Mouse (Mus musculus): Measurements from ENCODE around the gene Trim8. TPM values are rescaled to one million over a fixed set of nuclear protein-coding genes. Genes with fewer than 3 reads are reported as not detected.

Gene Trim8
- total and polyA plus RNA-seq, 3 experiments, result 24.1 to 39.8 (median 39.2) TPM

GRCm38 (mm10) chr19:46455556-46455955 lies 45.9 kb upstream of the Trim8 start:
- no peak for TF ChIP-seq EP300 (IDR thresholded peaks at IDR 0.05; ENCODE audit: insufficient read depth, low read depth, low read length)
- no peak for TF ChIP-seq CTCF (IDR thresholded peaks at IDR 0.05)
- no peak for TF ChIP-seq POLR2A (IDR thresholded peaks at IDR 0.05; ENCODE audit: insufficient read depth, low read depth, low read length)

GRCm38 (mm10) chr19:46456018-46456735 lies 45.3 kb upstream of the Trim8 start:
- H3K79me2 ChIP-seq (replicated peaks; ENCODE audit: control insufficient read depth, insufficient read depth, low read length), result no peaks in the 10 kb centered on the region
- H3K27ac ChIP-seq, result peak overlapping the region; percentile 67
- no peaks in the 10 kb centered on the region for H3K27me3 ChIP-seq (ENCODE audit: control insufficient read depth, insufficient read depth, low read length)
- H3K4me3 ChIP-seq, result no peak overlapping the region
- H3K4me1 ChIP-seq (ENCODE audit: control insufficient read depth, insufficient read depth, low read length), result peaks cover 55% of the 10 kb centered on the region
- no peak overlapping the region for H3K9ac ChIP-seq (ENCODE audit: low read depth, low read length)
- TF ChIP-seq POLR2A (IDR thresholded peaks at IDR 0.05; ENCODE audit: insufficient read depth, low read depth, low read length) (no peak), CTCF (IDR thresholded peaks at IDR 0.05) (no peak), EP300 (IDR thresholded peaks at IDR 0.05; ENCODE audit: insufficient read depth, low read depth, low read length) (no peak)
- intact Hi-C loops (cut with DNase I), result loop anchor here (2.0 kb wide), 1 partner anchor 69 kb away; no protein-coding TSS in a partner anchor
- 58% methylated on average over 5 of the region's 5 CpGs for WGBS
- H3K36me3 ChIP-seq (ENCODE audit: control insufficient read depth, insufficient read depth, low read length), result peaks cover 4% of the 10 kb centered on the region
- DNase-seq, result peak in 1 of 2 experiments; percentile 24

More at GRCm38 (mm10) chr19:46455556-46455955, 45.9 kb upstream of the Trim8 start:
- WGBS, result 80% methylated on average over 8 of the region's 8 CpGs
- Histone ChIP-seq H3K9ac (ENCODE audit: low read depth, low read length) (no peak overlapping the region), H3K27ac (peak overlapping the region; percentile 67), H3K27me3 (ENCODE audit: control insufficient read depth, insufficient read depth, low read length) (no peaks in the 10 kb centered on the region), H3K79me2 (replicated peaks; ENCODE audit: control insufficient read depth, insufficient read depth, low read length) (no peaks in the 10 kb centered on the region), H3K4me1 (ENCODE audit: control insufficient read depth, insufficient read depth, low read length) (peaks cover 55% of the 10 kb centered on the region), H3K36me3 (ENCODE audit: control insufficient read depth, insufficient read depth, low read length) (peaks cover 4% of the 10 kb centered on the region), H3K4me3 (no peak overlapping the region)
- intact Hi-C loops (cut with DNase I), result loop anchor here (2.0 kb wide), 2 partner anchors 23 to 47 kb away; no protein-coding TSS in a partner anchor
- no peak for DNase-seq

DNA sequence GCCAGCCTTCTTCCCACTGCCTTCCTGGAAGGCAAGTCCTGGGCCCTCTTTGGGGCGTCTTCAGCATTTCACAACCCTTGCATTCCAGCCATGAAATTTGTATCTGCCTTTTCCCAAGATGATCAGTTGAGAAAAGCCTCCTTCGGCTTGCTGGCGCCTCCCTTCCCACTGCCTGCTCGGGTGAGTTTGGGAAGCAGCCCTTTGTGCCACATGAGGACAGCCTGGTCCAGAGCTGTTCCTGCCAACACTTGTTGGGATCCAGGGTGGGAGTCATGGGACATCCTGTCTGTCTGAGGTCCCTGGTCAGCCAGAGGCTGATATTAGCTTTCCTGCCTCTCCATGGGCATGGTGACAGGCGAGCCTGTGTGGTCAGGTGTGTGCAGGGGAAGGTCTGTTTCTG lies 43.7 kb upstream of the Trim8 start:
- DNase-seq, result peak; percentile 48 to 56
- WGBS, result 35% methylated on average over 5 of the region's 5 CpGs
- Histone ChIP-seq H3K79me2 (replicated peaks; ENCODE audit: control insufficient read depth, insufficient read depth, low read length) (no peaks in the 10 kb centered on the region), H3K36me3 (ENCODE audit: control insufficient read depth, insufficient read depth, low read length) (peaks cover 4% of the 10 kb centered on the region), H3K9ac (ENCODE audit: low read depth, low read length) (no peak overlapping the region; the same call in 1 of the 2 replicates), H3K27ac (peak overlapping the region; percentile 69), H3K4me3 (no peak overlapping the region), H3K4me1 (ENCODE audit: control insufficient read depth, insufficient read depth, low read length) (peaks cover 54% of the 10 kb centered on the region), H3K27me3 (ENCODE audit: control insufficient read depth, insufficient read depth, low read length) (no peaks in the 10 kb centered on the region)
- TF ChIP-seq EP300 (IDR thresholded peaks at IDR 0.05; ENCODE audit: insufficient read depth, low read depth, low read length) (peak; percentile 76; the same call in 1 of the 2 replicates), POLR2A (IDR thresholded peaks at IDR 0.05; ENCODE audit: insufficient read depth, low read depth, low read length) (no peak), CTCF (IDR thresholded peaks at IDR 0.05) (no peak)
- intact Hi-C loops (cut with DNase I), result loop anchor here (2.0 kb wide), 1 partner anchor 67 kb away; no protein-coding TSS in a partner anchor

GRCm38 (mm10) chr19:46459256-46459655 lies 42.2 kb upstream of the Trim8 start:
- Histone ChIP-seq H3K4me1 (ENCODE audit: control insufficient read depth, insufficient read depth, low read length) (peaks cover 48% of the 10 kb centered on the region), H3K79me2 (replicated peaks; ENCODE audit: control insufficient read depth, insufficient read depth, low read length) (no peaks in the 10 kb centered on the region), H3K27ac (peak overlapping the region; percentile 69), H3K36me3 (ENCODE audit: control insufficient read depth, insufficient read depth, low read length) (peaks cover 4% of the 10 kb centered on the region), H3K4me3 (no peak overlapping the region), H3K27me3 (ENCODE audit: control insufficient read depth, insufficient read depth, low read length) (no peaks in the 10 kb centered on the region), H3K9ac (ENCODE audit: low read depth, low read length) (no peak overlapping the region)
- 33% methylated on average over 10 of the region's 10 CpGs for WGBS
- TF ChIP-seq CTCF (IDR thresholded peaks at IDR 0.05) (no peak), EP300 (IDR thresholded peaks at IDR 0.05; ENCODE audit: insufficient read depth, low read depth, low read length) (no peak), POLR2A (IDR thresholded peaks at IDR 0.05; ENCODE audit: insufficient read depth, low read depth, low read length) (no peak)
- DNase-seq, result no peak
- intact Hi-C loops (cut with DNase I), result no loop called here

DNA sequence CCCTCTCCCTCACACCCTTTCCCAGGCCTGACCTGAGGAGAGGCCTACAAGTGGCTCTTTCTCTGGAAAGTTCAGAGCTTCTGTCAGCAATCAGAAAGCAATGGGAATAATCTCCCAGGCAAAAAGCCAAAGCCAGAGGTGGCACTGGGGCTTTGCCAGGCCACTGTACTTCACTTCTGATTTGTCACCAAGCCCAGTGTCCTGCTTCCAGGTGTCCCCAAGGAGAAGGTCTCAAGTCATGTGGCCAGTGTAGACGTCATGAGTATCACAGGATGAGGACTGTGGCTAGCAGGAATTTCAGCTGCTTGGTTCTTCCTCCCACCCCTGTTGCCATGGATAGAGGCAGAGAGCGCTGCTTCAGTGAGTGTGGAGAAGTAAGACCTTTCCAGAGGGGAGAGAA lies 41.6 kb upstream of the Trim8 start:
- peak; percentile 69 to 81 for DNase-seq
- 36% methylated on average over 2 of the region's 2 CpGs for WGBS
- TF ChIP-seq POLR2A (IDR thresholded peaks at IDR 0.05; ENCODE audit: insufficient read depth, low read depth, low read length) (0 out of 2 replicates have a peak, but pooled peaks have one; percentile 16), EP300 (IDR thresholded peaks at IDR 0.05; ENCODE audit: insufficient read depth, low read depth, low read length) (peak; percentile 95), CTCF (IDR thresholded peaks at IDR 0.05) (no peak)
- Histone ChIP-seq H3K36me3 (ENCODE audit: control insufficient read depth, insufficient read depth, low read length) (peaks cover 4% of the 10 kb centered on the region), H3K4me3 (no peak overlapping the region), H3K79me2 (replicated peaks; ENCODE audit: control insufficient read depth, insufficient read depth, low read length) (no peaks in the 10 kb centered on the region), H3K27me3 (ENCODE audit: control insufficient read depth, insufficient read depth, low read length) (no peaks in the 10 kb centered on the region), H3K27ac (peak overlapping the region; percentile 69), H3K9ac (ENCODE audit: low read depth, low read length) (no peak overlapping the region), H3K4me1 (ENCODE audit: control insufficient read depth, insufficient read depth, low read length) (peaks cover 42% of the 10 kb centered on the region)
- intact Hi-C loops (cut with DNase I), result loop anchor here (2.0 kb wide), 1 partner anchor 15 kb away; no protein-coding TSS in a partner anchor

- H3K4me1 ChIP-seq (ENCODE audit: control insufficient read depth, insufficient read depth, low read length), result peaks cover 24% of the 10 kb centered on the region
- no peak overlapping the region for H3K4me3 ChIP-seq
- intact Hi-C loops (cut with DNase I), result no loop called here
- H3K27me3 ChIP-seq (ENCODE audit: control insufficient read depth, insufficient read depth, low read length), result no peaks in the 10 kb centered on the region
- no peak for TF ChIP-seq POLR2A (IDR thresholded peaks at IDR 0.05; ENCODE audit: insufficient read depth, low read depth, low read length)
- TF ChIP-seq CTCF (IDR thresholded peaks at IDR 0.05), result no peak
- no peak for TF ChIP-seq EP300 (IDR thresholded peaks at IDR 0.05; ENCODE audit: insufficient read depth, low read depth, low read length)
- H3K9ac ChIP-seq (ENCODE audit: low read depth, low read length), result no peak overlapping the region
- 92% methylated on average over 3 of the region's 3 CpGs for WGBS
- H3K27ac ChIP-seq, result no peak overlapping the region
- H3K79me2 ChIP-seq (replicated peaks; ENCODE audit: control insufficient read depth, insufficient read depth, low read length), result no peaks in the 10 kb centered on the region
- DNase-seq, result no peak
- H3K36me3 ChIP-seq (ENCODE audit: control insufficient read depth, insufficient read depth, low read length), result peaks cover under 1% of the 10 kb centered on the region
Measured at GRCm38 (mm10) chr19:46462574-46462973, 38.9 kb upstream of the Trim8 start.
